Mouse (Mus musculus) gonadal fat pad, adult 2 months (tissue): ENCODE results near the gene Mrpl34. TPM values are rescaled to one million over a fixed set of nuclear protein-coding genes. Genes with fewer than 3 reads are reported as not detected.

Experiments
- DNase-seq: peaks from one replicate; pipeline ENCODE4 v3.0.0-alpha.2; 2012; ENCODE audit warnings: low read depth
- polyA plus RNA-seq: library from polyadenylated mRNA; depleted of rRNA; stranded (reverse); fragments of >200 nt; gene quantifications from 2 replicates; pipeline ENCODE4 v1.2.3, GENCODE M21; 2012; rRNA removed

Gene Mrpl34
- polyA plus RNA-seq, 1 experiment, result 63.7 TPM

DNA sequence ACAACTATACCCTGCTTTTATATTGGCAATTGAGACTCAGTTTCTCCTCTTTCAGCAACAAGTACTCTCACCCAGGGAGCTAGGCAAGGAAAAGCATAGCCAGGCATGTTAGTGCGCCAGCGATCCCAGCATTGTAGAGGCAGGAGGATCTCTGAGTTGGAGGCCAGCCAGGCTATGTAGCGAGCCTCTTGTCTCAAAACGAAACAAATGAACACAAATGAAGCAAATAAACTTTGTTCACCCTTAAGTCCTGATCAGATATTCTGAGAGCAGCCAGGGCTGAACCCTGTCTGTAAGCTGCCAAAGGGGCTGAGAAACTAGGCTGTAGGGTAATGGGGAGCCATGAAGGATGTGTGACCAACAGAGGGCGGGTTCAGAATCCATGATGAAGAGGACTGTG is 31.1 kb downstream of the Mrpl34 start:
- no peak for DNase-seq

DNA sequence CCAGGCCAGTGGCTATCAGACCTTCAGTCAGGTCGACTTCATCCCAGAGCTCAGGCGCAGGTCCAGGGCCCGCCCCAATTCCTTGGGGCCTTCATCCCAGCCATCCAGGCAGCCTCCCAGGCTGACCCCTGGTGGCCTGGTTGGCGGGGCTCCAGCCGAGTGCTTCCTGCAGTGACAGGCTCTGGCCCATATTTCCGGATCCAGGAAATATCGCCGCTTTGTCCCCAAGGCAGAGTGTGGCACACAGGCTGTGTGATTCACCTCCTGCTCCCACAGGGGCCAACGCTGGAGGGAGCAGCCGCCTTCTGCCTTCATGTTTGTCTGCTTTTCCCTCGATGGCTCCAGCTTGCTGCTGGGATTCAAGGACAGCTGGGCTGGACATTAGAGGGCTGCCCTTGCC is 31.7 kb downstream of the Mrpl34 start:
- no peak for DNase-seq

- DNase-seq, result no peak
These were observed 32.4 kb downstream of the Mrpl34 start for GRCm38 (mm10) chr8:71497077-71497645.

DNA sequence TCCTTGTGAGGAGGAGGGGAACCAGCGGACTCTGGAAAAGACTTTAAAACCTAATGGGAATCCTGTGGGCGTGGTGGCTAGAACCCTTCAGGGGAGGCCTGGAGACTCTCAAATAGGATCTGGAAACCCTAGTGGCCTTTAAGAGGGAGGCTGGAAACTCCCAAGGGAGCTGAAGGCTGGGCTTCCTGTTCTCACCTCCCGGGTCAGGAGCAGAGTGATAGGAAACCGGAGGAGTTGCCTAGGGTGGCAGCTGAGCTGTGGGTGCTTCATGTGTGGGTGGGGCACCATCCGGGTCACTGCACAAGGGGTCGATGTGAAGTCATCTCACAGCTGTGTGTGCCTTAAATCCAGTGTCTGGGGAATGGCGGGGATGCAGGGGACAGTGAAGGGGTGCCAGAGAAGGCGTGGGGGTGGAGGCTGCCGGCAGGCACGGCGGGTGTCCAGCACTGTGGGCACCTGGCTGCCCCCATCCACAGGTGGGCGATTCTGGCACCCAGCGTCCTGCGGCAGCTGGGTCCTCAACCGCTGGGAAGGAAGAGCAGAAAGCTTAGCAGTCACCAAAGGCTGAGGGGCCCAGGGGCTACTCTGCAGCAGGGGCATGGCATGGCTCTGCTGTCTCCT is 33.2 kb downstream of the Mrpl34 start:
- DNase-seq, result no peak

DNA sequence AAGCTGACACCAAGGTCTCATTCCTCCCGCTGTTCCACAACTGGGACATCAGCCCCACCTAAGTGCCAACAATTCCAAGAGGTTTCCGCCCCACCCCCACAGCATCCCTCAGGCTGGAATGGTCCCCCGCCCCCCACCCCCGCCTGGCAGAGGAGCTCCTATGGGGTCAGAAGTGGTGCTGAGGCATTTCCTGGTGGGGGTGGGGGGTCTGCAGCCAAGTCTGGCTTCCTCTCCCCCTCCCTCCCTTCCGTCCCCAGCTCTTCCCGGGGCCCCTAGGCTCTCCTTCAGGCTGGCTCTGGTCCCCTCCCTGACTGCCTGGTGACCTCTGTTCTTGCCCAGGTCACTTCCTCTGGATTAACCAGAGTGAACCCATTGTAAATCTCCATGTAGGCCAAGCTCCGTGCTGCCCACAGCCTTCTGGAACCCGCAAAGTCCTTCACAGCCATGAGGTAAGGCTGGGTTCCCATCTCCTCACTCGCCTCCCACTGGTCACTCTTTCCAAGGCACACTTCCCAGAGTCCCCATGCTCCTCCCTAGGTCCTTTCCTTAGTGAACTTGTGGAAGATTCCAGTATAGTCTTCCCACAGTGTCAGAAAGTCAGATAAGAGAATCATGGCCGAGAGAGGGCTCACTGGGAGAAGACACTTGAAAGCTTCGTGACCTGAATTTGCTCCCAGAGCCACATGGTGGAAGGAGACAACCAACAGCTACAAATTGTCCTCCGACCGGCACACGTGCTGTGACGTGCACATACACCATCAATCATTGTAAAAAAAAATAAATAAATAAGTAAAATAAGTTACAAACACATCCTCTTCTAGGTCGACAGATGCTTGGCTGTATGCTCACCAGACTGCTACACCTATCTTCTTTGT is 34.3 kb downstream of the Mrpl34 start:
- DNase-seq, result no peak

DNA sequence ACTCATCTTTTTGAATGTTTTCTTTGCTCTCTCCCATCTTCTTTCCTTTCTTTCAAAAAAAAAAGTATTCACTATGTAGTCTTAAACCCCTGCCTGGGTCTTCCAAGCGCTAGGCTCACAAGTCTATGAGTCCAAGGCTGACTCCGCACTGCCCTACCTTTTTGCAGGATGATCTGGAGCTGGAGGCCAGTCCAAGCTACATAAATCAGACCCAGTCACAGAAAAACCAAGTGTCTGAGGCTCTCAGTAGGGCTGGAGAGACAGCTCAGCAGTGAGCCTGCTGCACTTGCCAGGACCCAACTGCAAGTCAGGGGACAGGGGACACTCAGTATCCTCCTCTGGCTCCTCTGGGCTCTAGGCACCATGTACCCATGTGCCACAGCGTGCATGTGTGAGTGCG is 39.6 kb downstream of the Mrpl34 start:
- DNase-seq, result no peak

DNA sequence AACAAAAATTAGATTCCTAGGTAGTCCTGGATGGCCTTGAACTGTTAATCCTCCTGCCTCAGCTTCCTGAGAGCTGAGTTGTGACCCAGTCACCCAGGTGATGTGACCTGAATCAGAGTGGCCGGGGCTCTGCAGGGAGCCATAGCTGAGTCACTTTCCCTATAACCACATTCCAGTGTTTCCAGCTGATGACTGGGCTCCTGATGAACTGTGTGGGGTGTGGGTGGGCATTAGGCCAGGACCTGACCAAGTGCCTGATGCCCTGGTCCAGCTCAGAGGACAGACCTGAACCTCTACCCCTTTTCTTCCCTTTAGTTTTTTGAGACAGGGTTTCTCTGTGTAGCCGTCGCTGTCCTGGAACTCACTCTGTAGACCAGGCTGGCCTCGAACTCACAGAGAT is 40.6 kb downstream of the Mrpl34 start:
- DNase-seq, result no peak

GRCm38 (mm10) chr8:71505979-71506378 is 41.2 kb downstream of the Mrpl34 start:
- DNase-seq, result no peak

DNA sequence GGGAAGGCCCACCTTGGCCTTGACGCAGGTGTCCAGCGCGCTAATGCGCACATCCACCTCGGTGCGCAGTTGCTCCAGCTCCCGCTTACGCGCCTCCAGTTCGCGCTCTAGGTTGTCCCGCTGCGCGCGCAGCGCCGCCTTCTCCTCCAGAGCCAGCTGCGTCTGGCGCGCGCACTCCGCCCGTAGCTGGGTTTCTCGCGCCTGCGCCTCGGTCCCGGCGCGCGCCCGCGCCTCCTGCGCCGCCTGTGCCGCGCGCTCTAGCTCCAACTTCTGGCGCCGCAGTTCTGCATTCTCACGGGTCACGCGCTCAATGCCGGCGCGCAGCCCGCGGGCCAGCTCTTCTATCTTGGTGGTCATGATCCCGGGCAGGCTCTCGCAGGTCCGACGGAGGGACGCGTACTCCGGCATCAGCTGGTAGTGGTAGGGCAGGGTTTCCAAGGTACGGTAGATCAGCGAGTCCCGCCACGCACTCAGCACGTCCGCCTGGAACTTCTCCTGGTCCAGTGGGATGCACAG is 42.9 kb downstream of the Mrpl34 start:
- DNase-seq, result no peak

GRCm38 (mm10) chr8:71509316-71509715 is 44.6 kb downstream of the Mrpl34 start:
- DNase-seq, result no peak

GRCm38 (mm10) chr8:71511644-71512043 is 46.9 kb downstream of the Mrpl34 start, which contains the start of gene Plvap:
Gene Plvap, minus strand, starts transcription at chr8:71511752.
- no peak for DNase-seq

DNA sequence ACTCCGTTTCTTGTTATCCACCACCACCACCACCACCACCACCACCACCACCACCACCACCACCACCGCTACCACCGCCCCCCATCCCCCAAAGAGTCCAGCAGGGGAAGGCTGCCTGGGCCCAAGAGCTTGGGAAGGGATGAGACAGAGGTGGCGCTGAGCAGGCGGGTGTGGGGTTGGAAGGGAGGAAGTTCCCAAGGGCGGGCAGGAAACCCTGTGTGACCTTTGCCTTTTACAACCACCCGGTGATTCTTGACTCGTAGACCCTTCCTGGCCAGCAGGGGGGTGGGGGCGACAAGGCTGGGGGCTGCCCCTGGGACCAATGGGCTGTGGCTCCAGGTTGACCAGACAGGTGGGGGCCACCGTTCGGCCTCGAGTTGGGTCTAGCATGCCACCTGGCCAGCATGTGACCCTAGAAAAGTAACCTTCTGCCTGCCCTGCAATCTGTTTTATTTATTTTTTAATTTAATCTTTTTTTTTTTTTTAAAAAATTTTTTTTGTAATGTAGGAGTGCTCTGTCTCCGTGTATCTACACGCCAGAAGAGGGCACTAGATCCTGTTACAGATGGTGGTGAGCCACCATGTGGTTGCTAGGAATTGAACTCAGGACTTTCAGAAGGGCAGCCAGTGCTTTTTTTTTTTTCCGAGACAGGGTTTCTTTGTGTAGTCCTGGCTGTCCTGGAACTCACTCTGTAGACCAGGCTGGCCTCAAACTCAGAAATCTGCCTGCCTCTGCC is 48.4 kb downstream of the Mrpl34 start:
- no peak for DNase-seq

DNA sequence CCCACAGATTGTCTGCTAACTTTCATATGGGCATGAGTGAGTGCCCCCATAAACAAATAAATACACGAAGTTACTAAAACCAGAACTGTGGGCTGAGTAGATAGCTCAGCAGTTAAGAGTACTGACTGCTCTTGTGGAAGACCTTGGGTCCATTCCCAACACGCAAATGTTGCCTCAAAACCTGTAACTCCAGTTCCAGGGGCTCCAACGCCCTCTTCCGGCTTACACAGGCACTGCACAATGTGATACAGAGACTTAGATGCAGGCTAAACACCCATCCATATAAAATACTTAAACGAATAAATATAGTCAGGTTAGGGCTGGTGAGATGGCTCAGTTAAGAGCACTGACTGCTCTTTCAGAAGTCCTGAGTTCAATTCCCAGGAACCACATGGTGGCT is 50.3 kb downstream of the Mrpl34 start:
- DNase-seq, result no peak

Other genes with a start within 250 kb of the Mrpl34 start
- 17.7 and 20.8 TPM in 2 replicates for gene Myo9b, start 192.2 kb upstream of the Mrpl34 start, polyA plus RNA-seq
- 2.8 and 3.6 TPM in 2 replicates for gene Haus8, start 192.0 kb upstream of the Mrpl34 start, polyA plus RNA-seq
- 157 and 172 TPM in 2 replicates for gene Use1, start 98.1 kb upstream of the Mrpl34 start, polyA plus RNA-seq
- gene Ocel1, start 93.7 kb upstream of the Mrpl34 start, polyA plus RNA-seq, result 10.2 and 13.0 TPM in 2 replicates
- gene Nr2f6, start 83.0 kb upstream of the Mrpl34 start, polyA plus RNA-seq, result 133 and 165 TPM in 2 replicates
- gene Ushbp1, start 69.2 kb upstream of the Mrpl34 start, polyA plus RNA-seq, result 40.6 and 59.8 TPM in 2 replicates
- gene Babam1, start 68.1 kb upstream of the Mrpl34 start, polyA plus RNA-seq, result 107 and 126 TPM in 2 replicates
- 1.8 TPM in 2 replicates for gene Ankle1, start 58.9 kb upstream of the Mrpl34 start, polyA plus RNA-seq
- 24.1 and 29.2 TPM in 2 replicates for gene Abhd8, start 1.3 kb upstream of the Mrpl34 start, polyA plus RNA-seq
- 95.7 and 103 TPM in 2 replicates for gene Dda1, start 4.2 kb downstream of the Mrpl34 start, polyA plus RNA-seq
- gene Ano8, start 21.0 kb downstream of the Mrpl34 start, polyA plus RNA-seq, result 18.3 and 18.9 TPM in 2 replicates
- 19.0 and 21.4 TPM in 2 replicates for gene Gtpbp3, start 23.1 kb downstream of the Mrpl34 start, polyA plus RNA-seq
- 91.9 and 104 TPM in 2 replicates for gene Plvap, start 46.8 kb downstream of the Mrpl34 start, polyA plus RNA-seq
- gene Ccdc194, start 60.8 kb downstream of the Mrpl34 start, polyA plus RNA-seq, result 0.07 TPM in 1 of 2 replicates, not detected in the other
- gene Bst2, start 72.5 kb downstream of the Mrpl34 start, polyA plus RNA-seq, result 123 and 139 TPM in 2 replicates
- 144 and 146 TPM in 2 replicates for gene Mvb12a, start 78.0 kb downstream of the Mrpl34 start, polyA plus RNA-seq
- 3.4 and 4.1 TPM in 2 replicates for gene Tmem221, start 93.9 kb downstream of the Mrpl34 start, polyA plus RNA-seq
- gene Nxnl1, start 101.6 kb downstream of the Mrpl34 start, polyA plus RNA-seq, result 0.41 and 0.53 TPM in 2 replicates
- 227 and 307 TPM in 2 replicates for gene Slc27a1, start 103.9 kb downstream of the Mrpl34 start, polyA plus RNA-seq
- gene Pgls, start 127.2 kb downstream of the Mrpl34 start, polyA plus RNA-seq, result 111 and 134 TPM in 2 replicates
- gene Fam129c, start 132.7 kb downstream of the Mrpl34 start, polyA plus RNA-seq, result 2.1 and 2.2 TPM in 2 replicates
- 140 and 155 TPM in 2 replicates for gene Colgalt1, start 146.0 kb downstream of the Mrpl34 start, polyA plus RNA-seq
- gene Unc13a, start 206.8 kb downstream of the Mrpl34 start, polyA plus RNA-seq, result 0.58 and 2.0 TPM in 2 replicates
- gene Jak3, start 211.3 kb downstream of the Mrpl34 start, polyA plus RNA-seq, result 19.6 and 19.9 TPM in 2 replicates
- 10.6 and 37.9 TPM in 2 replicates for gene Insl3, start 224.3 kb downstream of the Mrpl34 start, polyA plus RNA-seq
- 7.9 and 11.1 TPM in 2 replicates for gene B3gnt3, start 236.8 kb downstream of the Mrpl34 start, polyA plus RNA-seq